Mouse (Mus musculus) cortical plate, adult 2 months (tissue): Measurements from ENCODE around the gene Hoxb5.

Experiments used
- CTCF ChIP-seq: fragments of 200-500 bp; IDR thresholded peaks from 2 replicates; pipeline ENCODE4 v1.5.1; 2011; ENCODE audit warnings: mild to moderate bottlenecking, control low read depth, low read length; ENCODE audit not compliant: insufficient read depth; ENCODE audit errors: extremely low read depth
- POLR2A ChIP-seq: fragments of 200-500 bp; IDR thresholded peaks from 2 replicates; pipeline ENCODE4 v1.6.1; 2011; ENCODE audit warnings: mild to moderate bottlenecking, low read length, control low read depth; ENCODE audit not compliant: insufficient read depth; ENCODE audit errors: extremely low read depth

DNA sequence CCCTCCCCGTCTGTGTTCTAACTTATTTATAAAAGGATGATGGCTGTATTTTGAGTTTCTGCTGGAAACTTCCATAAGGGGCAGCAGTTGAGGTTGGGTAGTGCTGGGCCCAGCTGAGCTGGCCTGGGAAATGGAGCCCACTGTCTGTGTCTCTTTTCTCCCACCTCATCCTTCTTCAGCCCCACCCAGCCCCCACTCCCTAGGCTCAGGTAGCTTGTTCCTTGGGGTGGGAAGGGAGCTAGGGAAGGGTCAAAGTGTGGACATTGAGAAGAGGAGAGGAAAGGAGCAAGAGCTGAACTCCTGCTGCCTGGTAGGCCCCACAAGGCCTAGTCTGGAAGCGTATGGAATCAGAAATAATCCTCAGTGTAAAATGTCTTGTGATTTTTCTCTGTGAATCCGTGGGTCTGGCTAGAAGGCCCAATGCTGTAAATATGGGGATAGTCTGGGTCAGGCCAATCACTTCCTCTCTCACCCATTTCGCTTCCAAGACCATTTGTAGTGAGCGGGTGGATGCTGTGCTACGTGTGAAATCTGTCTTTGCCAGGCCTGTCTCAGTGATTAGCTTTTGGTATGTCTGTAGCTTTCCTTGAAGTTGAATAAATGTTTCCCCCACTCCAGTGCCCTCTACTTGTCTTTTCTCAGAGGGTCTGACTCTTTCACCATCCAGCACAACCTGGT, 2.5 kb downstream of the Hoxb5 start:
- TF ChIP-seq CTCF (no peak), POLR2A (no peak)
